Mouse (Mus musculus): ENCODE results near the gene Eps8. TPM values are rescaled to one million over a fixed set of nuclear protein-coding genes. Genes with fewer than 3 reads are reported as not detected.
A peak's percentile ranks its signal among the peaks of the same experiment; 100 is the strongest.

Gene Eps8
- polyA plus RNA-seq, 1 experiment from 2014 or later: 61.3 TPM

GRCm38 (mm10) chr6:137576670-137577371 is 77.9 kb downstream of the Eps8 start:
- DNase-seq (ENCODE audit: low spot score): no peak

GRCm38 (mm10) chr6:137576091-137576490 is 78.6 kb downstream of the Eps8 start:
- ATAC-seq (replicated peaks; ENCODE audit: low FRiP score, low TSS enrichment, low read depth) (no peak), DNase-seq (ENCODE audit: low spot score) (no peak)
- Histone ChIP-seq H3K4me1 (replicated peaks; ENCODE audit: control insufficient read depth, insufficient read depth, low read length) (no peaks in the 10 kb centered on the region; the same call in 1 of the 2 replicates), H3K9ac (ENCODE audit: low read length) (no peak overlapping the region), H3K27me3 (replicated peaks; ENCODE audit: control insufficient read depth, insufficient read depth, low read length) (no peaks in the 10 kb centered on the region), H3K4me3 (ENCODE audit: low read depth, low read length) (no peak overlapping the region), H3K9me3 (ENCODE audit: control insufficient read depth, low read length) (no peaks in the 10 kb centered on the region), H3K27ac (ENCODE audit: low read depth) (no peak overlapping the region), H3K36me3 (ENCODE audit: control insufficient read depth, insufficient read depth, low read length) (no peaks in the 10 kb centered on the region), H3K4me2 (ENCODE audit: low read length) (no peak overlapping the region)
- WGBS: 94% methylated on average over 4 of the region's 4 CpGs

More at GRCm38 (mm10) chr6:137576670-137577371, 77.9 kb downstream of the Eps8 start:
- 69% methylated on average over 12 of the region's 12 CpGs for WGBS
- Histone ChIP-seq H3K9ac (ENCODE audit: low read length) (no peak overlapping the region), H3K9me3 (ENCODE audit: control insufficient read depth, low read length) (no peaks in the 10 kb centered on the region), H3K4me2 (ENCODE audit: low read length) (no peak overlapping the region), H3K36me3 (ENCODE audit: control insufficient read depth, insufficient read depth, low read length) (no peaks in the 10 kb centered on the region), H3K4me1 (replicated peaks; ENCODE audit: control insufficient read depth, insufficient read depth, low read length) (no peaks in the 10 kb centered on the region; the same call in 1 of the 2 replicates), H3K27me3 (replicated peaks; ENCODE audit: control insufficient read depth, insufficient read depth, low read length) (no peaks in the 10 kb centered on the region), H3K4me3 (ENCODE audit: low read depth, low read length) (no peak overlapping the region), H3K27ac (ENCODE audit: low read depth) (no peak overlapping the region)
- ATAC-seq (replicated peaks; ENCODE audit: low FRiP score, low TSS enrichment, low read depth): no peak

- ATAC-seq (replicated peaks; ENCODE audit: low FRiP score, low TSS enrichment, low read depth): no peak
- no peak overlapping the region for H3K27ac ChIP-seq (ENCODE audit: low read depth)
- H3K9ac ChIP-seq (ENCODE audit: low read length): no peak overlapping the region
- H3K4me3 ChIP-seq (ENCODE audit: low read depth, low read length): no peak overlapping the region
- DNase-seq (ENCODE audit: low spot score): no peak
- H3K4me1 ChIP-seq (replicated peaks; ENCODE audit: control insufficient read depth, insufficient read depth, low read length): peaks cover 8% of the 10 kb centered on the region
- no peaks in the 10 kb centered on the region for H3K9me3 ChIP-seq (ENCODE audit: control insufficient read depth, low read length)
- WGBS: 58% methylated on average over 7 of the region's 7 CpGs
- no peaks in the 10 kb centered on the region for H3K36me3 ChIP-seq (ENCODE audit: control insufficient read depth, insufficient read depth, low read length)
- H3K27me3 ChIP-seq (replicated peaks; ENCODE audit: control insufficient read depth, insufficient read depth, low read length): no peaks in the 10 kb centered on the region
- H3K4me2 ChIP-seq (ENCODE audit: low read length): no peak overlapping the region
These were observed 80.8 kb downstream of the Eps8 start for GRCm38 (mm10) chr6:137573897-137574296.

GRCm38 (mm10) chr6:137570718-137571131 is 84.0 kb downstream of the Eps8 start:
- no peaks in the 10 kb centered on the region for H3K27me3 ChIP-seq (replicated peaks; ENCODE audit: control insufficient read depth, insufficient read depth, low read length)
- H3K4me1 ChIP-seq (replicated peaks; ENCODE audit: control insufficient read depth, insufficient read depth, low read length): peaks cover 14% of the 10 kb centered on the region
- peak overlapping the region; percentile 77 for H3K27ac ChIP-seq (ENCODE audit: low read depth)
- no peak overlapping the region for H3K9ac ChIP-seq (ENCODE audit: low read length)
- peak overlapping the region; percentile 18; the same call in 1 of the 2 replicates for H3K4me3 ChIP-seq (ENCODE audit: low read depth, low read length)
- ATAC-seq (replicated peaks; ENCODE audit: low FRiP score, low TSS enrichment, low read depth) (peak; percentile 88), DNase-seq (ENCODE audit: low spot score) (peak; percentile 64)
- no peaks in the 10 kb centered on the region for H3K36me3 ChIP-seq (ENCODE audit: control insufficient read depth, insufficient read depth, low read length)
- 49% methylated on average over 9 of the region's 9 CpGs for WGBS
- H3K9me3 ChIP-seq (ENCODE audit: control insufficient read depth, low read length): peaks cover 3% of the 10 kb centered on the region
- peak overlapping the region; percentile 39 for H3K4me2 ChIP-seq (ENCODE audit: low read length)

DNA sequence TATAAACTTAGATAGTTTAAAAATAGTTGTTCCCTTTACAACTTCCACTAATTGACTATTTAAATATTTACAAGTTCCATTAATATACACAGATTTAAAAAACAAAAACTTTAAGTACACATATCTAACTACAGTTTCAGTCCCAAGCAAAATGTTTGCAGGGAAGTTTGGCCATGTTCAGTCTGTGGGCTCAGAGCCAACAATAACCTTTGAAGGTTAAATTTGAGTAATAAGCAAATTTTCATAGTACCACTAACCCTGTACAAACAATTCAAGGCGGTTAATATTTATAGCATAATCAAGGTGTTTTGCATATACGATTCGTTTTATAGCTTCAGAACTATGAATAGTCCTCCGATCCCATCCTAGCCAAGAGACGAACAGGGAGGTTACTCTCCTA is 84.7 kb downstream of the Eps8 start:
- DNase-seq (ENCODE audit: low spot score): no peak
- Histone ChIP-seq H3K4me2 (ENCODE audit: low read length) (peak overlapping the region; percentile 39), H3K9ac (ENCODE audit: low read length) (no peak overlapping the region), H3K9me3 (ENCODE audit: control insufficient read depth, low read length) (peaks cover 3% of the 10 kb centered on the region), H3K4me3 (ENCODE audit: low read depth, low read length) (0 out of 2 replicates have a peak overlapping the region, but pooled peaks have one; percentile 18), H3K36me3 (ENCODE audit: control insufficient read depth, insufficient read depth, low read length) (no peaks in the 10 kb centered on the region), H3K27me3 (replicated peaks; ENCODE audit: control insufficient read depth, insufficient read depth, low read length) (no peaks in the 10 kb centered on the region), H3K4me1 (replicated peaks; ENCODE audit: control insufficient read depth, insufficient read depth, low read length) (peaks cover 14% of the 10 kb centered on the region), H3K27ac (ENCODE audit: low read depth) (peak overlapping the region; percentile 77)
- WGBS: 75% methylated on average over 5 of the region's 5 CpGs
- ATAC-seq (replicated peaks; ENCODE audit: low FRiP score, low TSS enrichment, low read depth): no peak

DNA sequence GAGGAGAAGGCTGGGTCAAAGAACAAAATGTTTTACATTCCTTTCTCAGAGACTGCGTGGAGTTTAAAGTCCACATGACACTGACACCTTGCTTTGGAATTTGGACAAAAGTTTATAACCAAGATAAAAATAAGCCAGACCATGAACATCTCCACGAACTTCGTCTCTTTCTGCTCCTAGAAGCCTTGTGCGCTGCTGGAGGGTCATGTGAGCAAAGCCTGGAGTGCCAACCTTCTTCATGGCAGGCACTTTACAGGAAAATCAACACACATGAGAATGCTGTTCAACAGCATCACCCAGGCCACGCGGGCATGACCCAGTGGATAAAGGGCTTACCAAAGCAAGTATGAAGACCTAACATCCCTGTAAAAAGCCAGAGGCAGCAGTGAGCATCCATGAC is 85.6 kb downstream of the Eps8 start:
- peak overlapping the region; percentile 43; the same call in 1 of the 2 replicates for H3K27ac ChIP-seq (ENCODE audit: low read depth)
- H3K4me2 ChIP-seq (ENCODE audit: low read length): peak overlapping the region; percentile 39
- H3K36me3 ChIP-seq (ENCODE audit: control insufficient read depth, insufficient read depth, low read length): no peaks in the 10 kb centered on the region
- 36% methylated on average over 6 of the region's 6 CpGs for WGBS
- peaks cover 3% of the 10 kb centered on the region for H3K9me3 ChIP-seq (ENCODE audit: control insufficient read depth, low read length)
- H3K27me3 ChIP-seq (replicated peaks; ENCODE audit: control insufficient read depth, insufficient read depth, low read length): no peaks in the 10 kb centered on the region
- DNase-seq (ENCODE audit: low spot score) (no peak), ATAC-seq (replicated peaks; ENCODE audit: low FRiP score, low TSS enrichment, low read depth) (no peak)
- H3K4me1 ChIP-seq (replicated peaks; ENCODE audit: control insufficient read depth, insufficient read depth, low read length): peaks cover 14% of the 10 kb centered on the region
- no peak overlapping the region for H3K9ac ChIP-seq (ENCODE audit: low read length)
- peak overlapping the region; percentile 15 for H3K4me3 ChIP-seq (ENCODE audit: low read depth, low read length)

DNA sequence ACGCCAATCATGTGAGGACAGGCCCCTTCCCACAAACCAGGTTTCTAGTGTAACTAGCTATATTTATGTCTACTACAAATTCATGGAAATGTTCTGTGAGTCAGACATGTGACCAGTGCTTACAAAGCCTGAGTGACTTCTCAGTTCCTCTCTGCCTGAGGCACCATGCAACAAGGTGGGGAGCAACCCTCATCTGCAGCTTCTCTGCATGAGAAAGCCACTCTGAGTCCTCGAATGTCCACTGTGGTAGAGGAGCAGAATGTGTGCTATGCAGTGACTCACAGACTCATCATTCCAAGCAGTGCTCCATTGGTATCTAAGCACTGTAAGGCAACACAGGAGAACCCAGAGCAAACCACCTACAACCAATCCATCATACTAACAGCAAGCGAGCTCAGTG is 88.8 kb downstream of the Eps8 start:
- WGBS: 86% methylated on average over 3 of the region's 3 CpGs
- Histone ChIP-seq H3K36me3 (ENCODE audit: control insufficient read depth, insufficient read depth, low read length) (no peaks in the 10 kb centered on the region), H3K9ac (ENCODE audit: low read length) (no peak overlapping the region), H3K4me2 (ENCODE audit: low read length) (no peak overlapping the region), H3K9me3 (ENCODE audit: control insufficient read depth, low read length) (peaks cover 3% of the 10 kb centered on the region), H3K27me3 (replicated peaks; ENCODE audit: control insufficient read depth, insufficient read depth, low read length) (no peaks in the 10 kb centered on the region), H3K27ac (ENCODE audit: low read depth) (no peak overlapping the region), H3K4me1 (replicated peaks; ENCODE audit: control insufficient read depth, insufficient read depth, low read length) (peaks cover 14% of the 10 kb centered on the region), H3K4me3 (ENCODE audit: low read depth, low read length) (no peak overlapping the region)
- no peak for DNase-seq (ENCODE audit: low spot score)
- ATAC-seq (replicated peaks; ENCODE audit: low FRiP score, low TSS enrichment, low read depth): no peak

- 71% methylated on average over 6 of the region's 6 CpGs for WGBS
- H3K27ac ChIP-seq (ENCODE audit: low read depth): 0 out of 2 replicates have a peak overlapping the region, but pooled peaks have one; percentile 43
- H3K36me3 ChIP-seq (ENCODE audit: control insufficient read depth, insufficient read depth, low read length): no peaks in the 10 kb centered on the region
- H3K4me3 ChIP-seq (ENCODE audit: low read depth, low read length): no peak overlapping the region
- H3K4me2 ChIP-seq (ENCODE audit: low read length): no peak overlapping the region
- peaks cover 12% of the 10 kb centered on the region for H3K4me1 ChIP-seq (replicated peaks; ENCODE audit: control insufficient read depth, insufficient read depth, low read length)
- no peak overlapping the region for H3K9ac ChIP-seq (ENCODE audit: low read length)
- ATAC-seq (replicated peaks; ENCODE audit: low FRiP score, low TSS enrichment, low read depth) (peak; percentile 70), DNase-seq (ENCODE audit: low spot score) (no peak)
- no peaks in the 10 kb centered on the region for H3K27me3 ChIP-seq (replicated peaks; ENCODE audit: control insufficient read depth, insufficient read depth, low read length)
- H3K9me3 ChIP-seq (ENCODE audit: control insufficient read depth, low read length): peaks cover 3% of the 10 kb centered on the region
These were observed 89.2 kb downstream of the Eps8 start for GRCm38 (mm10) chr6:137565454-137565853.

DNA sequence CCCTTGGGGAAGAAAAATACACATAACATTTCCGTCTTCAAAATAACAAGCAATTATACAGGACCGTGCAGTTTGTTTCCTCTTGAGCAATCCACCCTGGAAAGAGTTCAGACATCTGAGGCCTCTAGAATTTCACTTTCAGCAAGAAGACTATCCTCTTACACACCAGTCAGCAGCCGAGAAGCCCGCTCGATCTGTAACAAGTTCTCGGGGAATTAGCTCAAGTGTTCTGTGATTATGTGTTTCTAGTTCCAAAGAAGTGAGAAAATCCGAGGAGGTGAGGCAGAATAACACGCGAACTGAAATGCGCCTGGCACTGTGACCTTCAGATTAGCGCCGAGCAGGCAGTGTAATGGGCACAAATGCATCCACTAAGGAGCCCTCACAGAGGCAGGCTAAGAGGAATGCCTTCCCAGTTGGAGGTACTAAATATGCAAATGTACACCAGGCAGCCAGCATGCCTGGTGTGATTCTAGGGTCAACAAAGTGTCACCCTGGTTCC is 94.3 kb downstream of the Eps8 start:
- Histone ChIP-seq H3K9me3 (ENCODE audit: control insufficient read depth, low read length) (no peaks in the 10 kb centered on the region), H3K9ac (ENCODE audit: low read length) (no peak overlapping the region), H3K4me3 (ENCODE audit: low read depth, low read length) (no peak overlapping the region), H3K4me1 (replicated peaks; ENCODE audit: control insufficient read depth, insufficient read depth, low read length) (no peaks in the 10 kb centered on the region), H3K27ac (ENCODE audit: low read depth) (no peak overlapping the region), H3K36me3 (ENCODE audit: control insufficient read depth, insufficient read depth, low read length) (no peaks in the 10 kb centered on the region), H3K27me3 (replicated peaks; ENCODE audit: control insufficient read depth, insufficient read depth, low read length) (no peaks in the 10 kb centered on the region), H3K4me2 (ENCODE audit: low read length) (no peak overlapping the region)
- no peak for DNase-seq (ENCODE audit: low spot score)
- no peak for ATAC-seq (replicated peaks; ENCODE audit: low FRiP score, low TSS enrichment, low read depth)
- WGBS: 61% methylated on average over 12 of the region's 12 CpGs

Measured in intestine, embryonic 14.5 days (tissue).